Mouse (Mus musculus): ENCODE measurements at regions not wholly inside any gene's neighbourhood (a gene's known extent, or its start where the extent isn't known, plus 50 kb on each side); places are given as distances from the start of the nearest gene placed in this dataset.

DNA sequence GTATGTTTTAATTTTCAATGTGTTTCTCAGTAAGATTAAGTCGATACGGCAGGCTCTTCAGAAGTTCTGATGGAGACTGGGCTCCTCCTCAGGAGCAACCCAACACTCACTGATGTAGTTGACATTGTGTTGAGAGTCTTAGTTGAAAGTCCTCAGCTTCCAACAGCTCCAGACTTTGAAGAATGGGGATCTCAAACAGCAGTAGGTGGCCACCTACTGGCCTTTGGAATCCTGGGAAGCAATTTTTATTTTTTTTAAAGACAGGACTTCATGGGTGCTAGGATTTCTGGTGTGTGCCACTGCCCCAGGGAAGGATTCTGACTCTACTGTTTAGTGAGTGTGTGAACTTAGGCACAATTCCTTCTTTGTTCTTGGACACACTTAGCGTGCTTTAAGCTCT is 225.9 kb upstream of the Tbc1d5 start:
- no peak for TF ChIP-seq CTCF (IDR thresholded peaks at IDR 0.05; ENCODE audit: low read depth)
- TF ChIP-seq EP300 (IDR thresholded peaks at IDR 0.05; ENCODE audit: low read depth), result no peak

Measured in liver, postnatal 0 days (tissue).